Mouse (Mus musculus): ENCODE measurements around the gene Cck.

GRCm38 (mm10) chr9:121514462-121514861, 19.0 kb upstream of the Cck start:
- no peak for TF ChIP-seq POLR2A (IDR thresholded peaks at IDR 0.05; ENCODE audit: borderline replicate concordance, extremely low read depth, low read depth, low read length)
- TF ChIP-seq CTCF (IDR thresholded peaks at IDR 0.05; ENCODE audit: insufficient read depth, low read length), result no peak

All from lung, adult 2 months (tissue).